Mouse (Mus musculus) G1E (cell line): ENCODE results near the gene Mtnr1a.

Experiments used
- CTCF ChIP-seq: IDR thresholded peaks from 2 replicates; pipeline ENCODE4 v1.5.1; 2012; ENCODE audit warnings: low read depth, low read length, inconsistent platforms, mixed read lengths
- GATA1 ChIP-seq: IDR thresholded peaks from 2 replicates; pipeline ENCODE4 v1.6.1; 2012; ENCODE audit warnings: borderline replicate concordance, low read length, inconsistent platforms, mixed read lengths

DNA sequence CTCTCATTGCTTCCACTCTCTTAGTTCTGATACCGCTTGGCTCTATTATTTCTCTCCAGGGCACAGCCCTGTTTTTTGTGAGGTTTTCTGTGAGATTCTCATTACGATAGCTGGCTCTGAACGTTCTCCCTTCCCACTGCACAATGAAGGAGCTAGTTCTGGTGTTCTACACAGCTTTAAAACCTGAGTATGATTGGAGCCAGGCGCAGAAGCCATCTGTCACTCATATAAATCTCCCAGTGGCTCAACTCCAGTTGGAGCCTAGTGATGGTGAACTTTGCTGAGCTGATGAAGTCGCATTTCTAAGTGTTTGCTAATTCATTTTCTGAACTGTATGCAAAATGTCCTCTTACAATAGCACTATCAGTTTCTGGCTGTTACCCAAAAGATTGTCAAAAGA, 56.7 kb downstream of the Mtnr1a start:
- TF ChIP-seq CTCF (no peak), GATA1 (no peak)
